In genomic region chr9:45838434-45839138, GRCm38 (mm10) we compare ENCODE assay signal across 7 mouse cellular contexts. TPM values are rescaled to one million over a fixed set of nuclear protein-coding genes. Genes with fewer than 3 reads are reported as not detected.
DNase-seq lines count a peak whose midpoint lies in the region; ATAC-seq and TF ChIP-seq lines count a peak whose summit lies in the region.

Bace1 (plus strand) TSS chr9:45838580.

- no peaks in the 10 kb centered on the region for H3K9me3 ChIP-seq in embryonic facial prominence, embryonic 14.5 days (ENCODE audit: control insufficient read depth, low read length)
- no peaks in the 10 kb centered on the region for H3K9me3 ChIP-seq in limb, embryonic 10.5 days (replicated peaks)
- H3K9me3 ChIP-seq in midbrain, embryonic 11.5 days (ENCODE audit: control insufficient read depth, low read length): no peaks in the 10 kb centered on the region
- no peaks in the 10 kb centered on the region for H3K9me3 ChIP-seq in stomach, embryonic 14.5 days (ENCODE audit: control insufficient read depth, low read depth, low read length)

- no peaks in the 10 kb centered on the region for H3K36me3 ChIP-seq in embryonic facial prominence, embryonic 14.5 days (ENCODE audit: control insufficient read depth, insufficient read depth, low read length)
- H3K36me3 ChIP-seq in limb, embryonic 10.5 days: no peaks in the 10 kb centered on the region
- H3K36me3 ChIP-seq in midbrain, embryonic 11.5 days (ENCODE audit: control insufficient read depth, insufficient read depth, low read length): no peaks in the 10 kb centered on the region
- H3K36me3 ChIP-seq in stomach, embryonic 14.5 days (ENCODE audit: control insufficient read depth, insufficient read depth, low read length): no peaks in the 10 kb centered on the region; the same call in 1 of the 2 replicates

- no peak for TF ChIP-seq CTCF in bone marrow macrophage, adult 2 months (IDR thresholded peaks at IDR 0.05; ENCODE audit: low read depth, low read length)

- no peaks in the 10 kb centered on the region for H3K27me3 ChIP-seq in embryonic facial prominence, embryonic 14.5 days (replicated peaks; ENCODE audit: control insufficient read depth, insufficient read depth, low read length)
- no peaks in the 10 kb centered on the region for H3K27me3 ChIP-seq in limb, embryonic 10.5 days (ENCODE audit: low read depth, poor library complexity, severe bottlenecking)
- no peaks in the 10 kb centered on the region for H3K27me3 ChIP-seq in midbrain, embryonic 11.5 days (ENCODE audit: control insufficient read depth, insufficient read depth, low read length)
- H3K27me3 ChIP-seq in stomach, embryonic 14.5 days (ENCODE audit: control insufficient read depth, insufficient read depth, low read length): no peaks in the 10 kb centered on the region

- no peak for TF ChIP-seq POLR2A in bone marrow macrophage, adult 2 months (IDR thresholded peaks at IDR 0.05; ENCODE audit: borderline replicate concordance, low read depth, low read length)

- under 1% methylated on average over 23 of the region's 40 CpGs for WGBS in embryonic facial prominence, embryonic 14.5 days
- under 1% methylated on average over 39 of the region's 40 CpGs for WGBS in limb, embryonic 10.5 days
- 1% methylated on average over 40 of the region's 40 CpGs for WGBS in midbrain, embryonic 11.5 days
- under 1% methylated on average over 40 of the region's 40 CpGs for WGBS in stomach, embryonic 14.5 days

- ATAC-seq in embryonic facial prominence, embryonic 14.5 days (ENCODE audit: low read depth): peak; percentile 92
- peak; percentile 85 for ATAC-seq in midbrain, embryonic 11.5 days (ENCODE audit: low FRiP score)
- peak; percentile 68; the same call in 1 of the 2 replicates for ATAC-seq in stomach, embryonic 14.5 days (ENCODE audit: insufficient number of reproducible peaks, insufficient read depth, low FRiP score, low read depth)

- peak within 1 kb of the TSS; percentile 96 for H3K4me2 ChIP-seq in embryonic facial prominence, embryonic 14.5 days (ENCODE audit: low read depth, low read length)
- H3K4me2 ChIP-seq in midbrain, embryonic 11.5 days: peak within 1 kb of the TSS; percentile 94
- peak within 1 kb of the TSS; percentile 97 for H3K4me2 ChIP-seq in stomach, embryonic 14.5 days (replicated peaks; ENCODE audit: low read depth, low read length)

- H3K27ac ChIP-seq in bone marrow macrophage, adult 2 months (ENCODE audit: insufficient read depth, low read depth, low read length): no peak within 1 kb of the TSS
- H3K27ac ChIP-seq in embryonic facial prominence, embryonic 14.5 days (replicated peaks; ENCODE audit: low read depth, low read length): 0 out of 2 replicates have a peak within 1 kb of the TSS, but pooled peaks have one; percentile 23
- H3K27ac ChIP-seq in limb, embryonic 10.5 days: peak within 1 kb of the TSS; percentile 74
- H3K27ac ChIP-seq in midbrain, embryonic 11.5 days (ENCODE audit: low read depth, low read length): no peak within 1 kb of the TSS
- no peak within 1 kb of the TSS; the same call in 1 of the 2 replicates for H3K27ac ChIP-seq in stomach, embryonic 14.5 days (ENCODE audit: low read length)

- no peaks in the 10 kb centered on the region for H3K4me1 ChIP-seq in bone marrow macrophage, adult 2 months (ENCODE audit: control insufficient read depth, insufficient read depth, low read length)
- H3K4me1 ChIP-seq in embryonic facial prominence, embryonic 14.5 days (ENCODE audit: control insufficient read depth, insufficient read depth, low read length): peaks cover 19% of the 10 kb centered on the region
- H3K4me1 ChIP-seq in limb, embryonic 10.5 days: peaks cover 26% of the 10 kb centered on the region
- peaks cover 24% of the 10 kb centered on the region for H3K4me1 ChIP-seq in midbrain, embryonic 11.5 days (ENCODE audit: control insufficient read depth, insufficient read depth, low read length)
- peaks cover 20% of the 10 kb centered on the region for H3K4me1 ChIP-seq in stomach, embryonic 14.5 days (ENCODE audit: control insufficient read depth, insufficient read depth, low read length)

- peak within 1 kb of the TSS; percentile 80 for H3K9ac ChIP-seq in embryonic facial prominence, embryonic 14.5 days (ENCODE audit: low read depth, low read length)
- peak within 1 kb of the TSS; percentile 82 for H3K9ac ChIP-seq in midbrain, embryonic 11.5 days (ENCODE audit: low read length)
- H3K9ac ChIP-seq in stomach, embryonic 14.5 days (replicated peaks; ENCODE audit: low read depth, low read length): peak within 1 kb of the TSS; percentile 83

- DNase-seq in embryonic facial prominence, embryonic 14.5 days (ENCODE audit: low spot score): peak; percentile 97
- DNase-seq in heart, adult 18-20 months: peak; percentile 85 to 86
- DNase-seq in kidney, adult 8-10 months: peak; percentile 85 to 86
- DNase-seq in limb, embryonic 10.5 days (ENCODE audit: low spot score): peak; percentile 79
- DNase-seq in midbrain, embryonic 11.5 days (ENCODE audit: low spot score, missing footprints): peak; percentile 97

- peak within 1 kb of the TSS; percentile 55 for H3K4me3 ChIP-seq in bone marrow macrophage, adult 2 months (ENCODE audit: insufficient read depth, low read length)
- peak within 1 kb of the TSS; percentile 74 for H3K4me3 ChIP-seq in embryonic facial prominence, embryonic 14.5 days (ENCODE audit: low read depth, low read length)
- H3K4me3 ChIP-seq in limb, embryonic 10.5 days: peak within 1 kb of the TSS; percentile 72
- peak within 1 kb of the TSS; percentile 79 for H3K4me3 ChIP-seq in midbrain, embryonic 11.5 days (ENCODE audit: low read depth, low read length)
- peak within 1 kb of the TSS; percentile 95 for H3K4me3 ChIP-seq in stomach, embryonic 14.5 days (ENCODE audit: low read depth, low read length)

RNA-seq across cellular contexts. Expression of gene Bace1, which starts in this region (rescaled TPM):
- 0.93 and 2.0 TPM in 2 replicates for polyA plus RNA-seq in bone marrow macrophage, adult 2 months (2012; ENCODE audit: insufficient read depth, insufficient read length, missing spikeins)
- polyA plus RNA-seq in embryonic facial prominence, embryonic 14.5 days (2014; fragmentation: Nextera tagmentation; extraction: Ambion mirVana): 40.6 and 41.3 TPM in 2 replicates
- 10 to 100 TPM; 23.4 to 25.0 TPM for total RNA-seq in heart, adult 18-20 months (2021)
- polyA plus RNA-seq in limb, embryonic 10.5 days (2016; fragmentation: Nextera tagmentation; extraction: Ambion mirVana): 20.3 and 22.1 TPM in 2 replicates
- 26.9 and 27.1 TPM in 2 replicates for polyA plus RNA-seq in midbrain, embryonic 11.5 days (2014; fragmentation: Nextera tagmentation; extraction: Ambion mirVana)
- polyA plus RNA-seq in stomach, embryonic 14.5 days (2014; fragmentation: Nextera tagmentation; extraction: Ambion mirVana): 34.3 and 37.1 TPM in 2 replicates

Comparison
In these comparisons a context has a peak if more than half of its experiments do, and no peak if none do; other contexts are left out.
1. H3K27ac ChIP-seq: peak in embryonic facial prominence, embryonic 14.5 days (single experiment) and limb, embryonic 10.5 days (single experiment); none in bone marrow macrophage, adult 2 months (single experiment), midbrain, embryonic 11.5 days (single experiment) and stomach, embryonic 14.5 days (single experiment).
2. Peak in every context shown above with its lines, with median percentiles within 50 percentile points of each other: H3K4me3 ChIP-seq, ATAC-seq, DNase-seq, H3K4me2 ChIP-seq and H3K9ac ChIP-seq.